Comparison of ENCODE assay signal across 22 mouse cellular contexts in the genomic region with DNA sequence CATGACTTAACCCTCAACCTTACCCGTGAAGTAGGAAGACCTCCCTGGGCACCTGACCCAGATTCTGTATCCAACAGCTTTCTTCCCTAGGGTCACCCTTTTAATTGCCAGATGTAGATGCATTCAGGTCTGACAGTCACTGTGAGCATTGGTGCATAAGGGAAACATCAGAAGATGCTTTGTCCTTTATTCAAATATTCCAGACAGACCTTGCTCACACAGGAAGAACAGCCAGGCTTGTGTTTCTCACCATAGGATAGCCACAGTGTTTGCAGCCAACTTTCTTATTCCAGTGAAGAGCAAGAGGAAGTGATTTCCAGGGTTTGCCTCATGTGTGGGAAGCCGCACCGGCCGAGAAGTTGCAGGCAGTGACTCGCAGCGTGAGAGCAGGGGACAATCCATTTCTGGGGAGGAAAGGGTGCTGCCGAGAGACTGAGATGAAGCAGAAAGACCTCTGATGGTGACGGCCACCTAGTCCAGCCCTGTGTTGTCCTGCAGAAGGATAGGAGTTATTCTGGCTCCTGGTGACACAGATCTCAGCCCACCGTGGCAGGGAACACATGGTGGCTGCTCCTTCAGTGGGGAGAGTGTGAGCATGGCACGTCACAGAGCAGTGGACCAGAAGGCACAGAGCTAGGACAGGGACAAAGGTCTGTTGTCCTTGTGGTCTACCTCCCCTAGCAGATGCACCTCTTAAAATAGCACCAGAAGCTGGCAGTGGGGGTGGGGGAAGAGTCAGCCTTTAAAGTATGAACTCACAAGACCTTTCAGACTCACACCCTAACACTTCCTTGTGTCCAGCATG. TPM values are rescaled to one million over a fixed set of nuclear protein-coding genes. Genes with fewer than 3 reads are reported as not detected.
DNase-seq lines count a peak whose midpoint lies in the region; ATAC-seq and TF ChIP-seq lines count a peak whose summit lies in the region.
"Had no signal": no experiment of that assay in that cellular context is flagged by ENCODE, and none has a peak within 500 bp of the region (broad histone marks: within the 10 kb centered on the region; RNA-seq: fewer than 3 reads in every experiment).

No protein-coding gene starts in this region.

- TF ChIP-seq CTCF in liver, postnatal 0 days (IDR thresholded peaks at IDR 0.05; ENCODE audit: low read depth): no peak
- TF ChIP-seq CTCF in heart, postnatal 0 days (IDR thresholded peaks at IDR 0.05; ENCODE audit: low read depth): no peak

- 34% methylated on average over 10 of the region's 10 CpGs for WGBS in heart, embryonic 13.5 days
- 33% methylated on average over 10 of the region's 10 CpGs for WGBS in liver, postnatal 0 days (ENCODE audit: insufficient replicate concordance)
- WGBS in heart, postnatal 0 days: 28% methylated on average over 10 of the region's 10 CpGs

- H3K27me3 ChIP-seq in heart, embryonic 13.5 days (replicated peaks): no peaks in the 10 kb centered on the region
- no peaks in the 10 kb centered on the region for H3K27me3 ChIP-seq in liver, postnatal 0 days (ENCODE audit: insufficient read depth, low read length)
- no peaks in the 10 kb centered on the region for H3K27me3 ChIP-seq in heart, postnatal 0 days (ENCODE audit: control insufficient read depth, insufficient read depth, low read length)
- H3K27me3 ChIP-seq: embryonic facial prominence, embryonic 12.5 days; liver, embryonic 15.5 days; neural tube, embryonic 13.5 days had no signal

- no peak for ATAC-seq in heart, embryonic 13.5 days (ENCODE audit: extremely low read depth, insufficient number of reproducible peaks, low FRiP score, low TSS enrichment)
- peak; percentile 67 for ATAC-seq in liver, postnatal 0 days
- peak; percentile 27 for ATAC-seq in heart, postnatal 0 days (ENCODE audit: insufficient read depth, low read depth)
- ATAC-seq: CD4-positive, CD25-positive, alpha-beta regulatory T cell, adult 4 months; midbrain, embryonic 16.5 days had no signal

- no peaks in the 10 kb centered on the region for H3K36me3 ChIP-seq in heart, embryonic 13.5 days
- H3K36me3 ChIP-seq in liver, postnatal 0 days (replicated peaks; ENCODE audit: insufficient read depth, low read length): no peaks in the 10 kb centered on the region
- H3K36me3 ChIP-seq in heart, postnatal 0 days (replicated peaks; ENCODE audit: control insufficient read depth, insufficient read depth, low read length): no peaks in the 10 kb centered on the region
- H3K36me3 ChIP-seq: embryonic facial prominence, embryonic 12.5 days; liver, embryonic 15.5 days; neural tube, embryonic 13.5 days had no signal

- peaks cover 35% of the 10 kb centered on the region for H3K4me1 ChIP-seq in heart, embryonic 13.5 days
- peaks cover 3% of the 10 kb centered on the region; the same call in 1 of the 2 replicates for H3K4me1 ChIP-seq in liver, postnatal 0 days (ENCODE audit: insufficient read depth)
- peaks cover 19% of the 10 kb centered on the region; the same call in 1 of the 2 replicates for H3K4me1 ChIP-seq in heart, postnatal 0 days (ENCODE audit: control insufficient read depth, insufficient read depth)

- peak overlapping the region; percentile 41 for H3K4me2 ChIP-seq in heart, embryonic 13.5 days
- peak overlapping the region; percentile 45 for H3K4me2 ChIP-seq in liver, postnatal 0 days (ENCODE audit: low read depth, low read length)
- H3K4me2 ChIP-seq in heart, postnatal 0 days (ENCODE audit: low read depth, low read length): peak overlapping the region; percentile 38
- H3K4me2 ChIP-seq: embryonic facial prominence, embryonic 12.5 days; liver, embryonic 15.5 days; neural tube, embryonic 13.5 days had no signal

- H3K27ac ChIP-seq in heart, embryonic 13.5 days (replicated peaks): 0 out of 2 replicates have a peak overlapping the region, but pooled peaks have one; percentile 0
- H3K27ac ChIP-seq in liver, postnatal 0 days (ENCODE audit: low read depth): no peak overlapping the region
- no peak overlapping the region for H3K27ac ChIP-seq in heart, postnatal 0 days (ENCODE audit: low read depth)
- H3K27ac ChIP-seq: embryonic facial prominence, embryonic 12.5 days; liver, embryonic 15.5 days; neural tube, embryonic 13.5 days had no signal

- no peaks in the 10 kb centered on the region for H3K9me3 ChIP-seq in heart, embryonic 13.5 days
- H3K9me3 ChIP-seq in liver, postnatal 0 days (ENCODE audit: low read length): no peaks in the 10 kb centered on the region
- no peaks in the 10 kb centered on the region for H3K9me3 ChIP-seq in heart, postnatal 0 days (replicated peaks; ENCODE audit: control insufficient read depth, low read length)
- H3K9me3 ChIP-seq: embryonic facial prominence, embryonic 12.5 days; liver, embryonic 15.5 days; neural tube, embryonic 13.5 days had no signal

- H3K4me3 ChIP-seq in heart, embryonic 13.5 days: no peak overlapping the region
- no peak overlapping the region for H3K4me3 ChIP-seq in liver, postnatal 0 days (ENCODE audit: low read depth, low read length)
- 0 out of 2 replicates have a peak overlapping the region, but pooled peaks have one; percentile 2 for H3K4me3 ChIP-seq in heart, postnatal 0 days (ENCODE audit: low read depth, low read length)
- H3K4me3 ChIP-seq: embryonic facial prominence, embryonic 12.5 days; liver, embryonic 15.5 days; neural tube, embryonic 13.5 days had no signal

- no peak for TF ChIP-seq EP300 in liver, postnatal 0 days (IDR thresholded peaks at IDR 0.05; ENCODE audit: low read depth)
- TF ChIP-seq EP300 in heart, postnatal 0 days (IDR thresholded peaks at IDR 0.05; ENCODE audit: low read depth): no peak

- peak overlapping the region; percentile 1; the same call in 1 of the 2 replicates for H3K9ac ChIP-seq in heart, embryonic 13.5 days
- no peak overlapping the region for H3K9ac ChIP-seq in liver, postnatal 0 days (replicated peaks)
- H3K9ac ChIP-seq in heart, postnatal 0 days (replicated peaks; ENCODE audit: low read depth, low read length): no peak overlapping the region; the same call in 1 of the 2 replicates
- H3K9ac ChIP-seq: embryonic facial prominence, embryonic 12.5 days; liver, embryonic 15.5 days; neural tube, embryonic 13.5 days had no signal

- DNase-seq in heart, adult 8-10 months (ENCODE audit: low spot score): no peak
- no peak for DNase-seq in liver, postnatal 0 days
- no peak for DNase-seq in liver
- no peak for DNase-seq in heart, postnatal 0 days (ENCODE audit: low spot score)
- peak; percentile 71 for DNase-seq in retina, embryonic 14.5 days (ENCODE audit: low spot score)
- DNase-seq in layer of hippocampus, adult 18-20 months (ENCODE audit: low spot score in 2 of 2): no peak
- DNase-seq: adrenal gland, adult 8-10 months; cerebellum, adult 18-20 months; gastrocnemius, postnatal 36 days; lung, postnatal 4 days; right cerebral cortex, postnatal 4 days; thymus, adult 2 months had no signal

RNA-seq across cellular contexts. Expression of a gene that starts 32.6 kb away (rescaled TPM):
- 8.7 and 10.1 TPM in 2 replicates for polyA plus RNA-seq in heart, embryonic 13.5 days (2015; fragmentation: Nextera tagmentation; extraction: Ambion mirVana)
- 1 to 10 TPM; 1.1 to 3.6 (median 3.2) TPM for total RNA-seq in heart, adult 8-10 months (2022)
- not detected in 2 replicates for polyA plus RNA-seq in liver, postnatal 0 days (2015; fragmentation: Nextera tagmentation; extraction: Ambion mirVana)
- total RNA-seq in heart, postnatal 0 days (2014; rRNA removed; ENCODE audit: low replicate concordance): 4.5 and 8.1 TPM in 2 replicates
- polyA plus RNA-seq in heart, postnatal 0 days (2015; fragmentation: Nextera tagmentation; extraction: Ambion mirVana): 9.8 and 11.5 TPM in 2 replicates
- 1 to 10 TPM in 1 of 2 experiments, under 1 TPM in 1; 0.97 to 1.5 TPM for total RNA-seq in layer of hippocampus, adult 18-20 months (2021)
- total RNA-seq: common myeloid progenitor, adult 5-6 weeks; gastrocnemius, postnatal 36 days; MEL had no signal
- polyA plus RNA-seq: CD4-positive, CD25-positive, alpha-beta regulatory T cell, adult 4 months; liver, embryonic 15.5 days had no signal

RNA-seq across cellular contexts. Expression of a gene that starts 34.0 kb away (rescaled TPM):
- polyA plus RNA-seq in heart, embryonic 13.5 days (2015; fragmentation: Nextera tagmentation; extraction: Ambion mirVana): 0.10 TPM in 1 of 2 replicates, not detected in the other
- under 1 TPM in 3 of 4 experiments, not detected in 1; 0.14 to 0.22 (median 0.19) TPM for total RNA-seq in heart, adult 8-10 months (2022)
- polyA plus RNA-seq in liver, postnatal 0 days (2015; fragmentation: Nextera tagmentation; extraction: Ambion mirVana): not detected in 2 replicates
- total RNA-seq in heart, postnatal 0 days (2014; rRNA removed; ENCODE audit: low replicate concordance): 2.1 TPM in 1 of 2 replicates, not detected in the other
- 1.2 and 1.5 TPM in 2 replicates for polyA plus RNA-seq in heart, postnatal 0 days (2015; fragmentation: Nextera tagmentation; extraction: Ambion mirVana)
- not detected for total RNA-seq in layer of hippocampus, adult 18-20 months (2021)
- total RNA-seq: common myeloid progenitor, adult 5-6 weeks; gastrocnemius, postnatal 36 days had no signal
- polyA plus RNA-seq: brain, embryonic 14.5 days; CD4-positive, CD25-positive, alpha-beta regulatory T cell, adult 4 months; embryonic facial prominence, embryonic 12.5 days; limb, embryonic 11.5 days; midbrain, embryonic 16.5 days; neural tube, embryonic 13.5 days had no signal
